Mouse (Mus musculus) liver, embryonic 11.5 days (tissue): ENCODE results near the gene Pde1a. TPM values are rescaled to one million over a fixed set of nuclear protein-coding genes. Genes with fewer than 3 reads are reported as not detected.

ENCODE experiments used
- ATAC-seq: fragments of 200-750 bp; cut with Nextera tagmentation; replicated peaks from 2 replicates; pipeline ENCODE4 v1.8.0; 2017; ENCODE audit warnings: moderate number of reproducible peaks, mild to moderate bottlenecking, moderate TSS enrichment, moderate library complexity; ENCODE audit not compliant: low FRiP score
- DNase-seq: peaks from one replicate; pipeline ENCODE4 v3.0.0-alpha.2; 2017; ENCODE audit warnings: low spot score
- H3K27ac ChIP-seq: fragments of 300-500 bp; sonication (generic); 2 replicates; pipeline ENCODE4 v1.5.1; 2014; ENCODE audit warnings: mild to moderate bottlenecking, low read depth, low read length, control low read depth
- H3K27me3 ChIP-seq: fragments of 300-500 bp; sonication (generic); replicated peaks from 2 replicates; pipeline ENCODE4 v1.6.1; 2014; ENCODE audit warnings: low read length, mixed read lengths; ENCODE audit not compliant: control insufficient read depth, insufficient read depth
- H3K36me3 ChIP-seq: fragments of 300-500 bp; sonication (generic); 2 replicates; pipeline ENCODE4 v1.6.1; 2014; ENCODE audit warnings: mild to moderate bottlenecking, low read length, moderate library complexity, mixed read lengths; ENCODE audit not compliant: control insufficient read depth, insufficient read depth
- H3K4me1 ChIP-seq: fragments of 300-500 bp; sonication (generic); replicated peaks from 2 replicates; pipeline ENCODE4 v1.6.1; 2014; ENCODE audit warnings: low read length, mixed read lengths; ENCODE audit not compliant: control insufficient read depth, insufficient read depth
- H3K4me2 ChIP-seq: fragments of 300-500 bp; sonication (generic); 2 replicates; pipeline ENCODE4 v1.6.1; 2014; ENCODE audit warnings: mild to moderate bottlenecking, control low read depth, moderate library complexity
- H3K4me3 ChIP-seq: fragments of 300-500 bp; sonication (generic); 2 replicates; pipeline ENCODE4 v1.5.1; 2014; ENCODE audit warnings: low read depth, low read length, control low read depth
- H3K9ac ChIP-seq: fragments of 300-500 bp; sonication (generic); 2 replicates; pipeline ENCODE4 v1.6.1; 2014; ENCODE audit warnings: low read depth, low read length, control low read depth
- H3K9me3 ChIP-seq: fragments of 300-500 bp; sonication (generic); 2 replicates; pipeline ENCODE4 v1.6.1; 2016; ENCODE audit warnings: low read length, inconsistent platforms, mixed read lengths; ENCODE audit not compliant: control insufficient read depth
- WGBS: fragments of 180-500 bp; shearing (Covaris S2); extraction: QIAGEN DNeasy Blood & Tissue Kit; methylation state at CpG from one replicate; pipeline ENCODE4 v1.1.7; 2014; 5-methylcytosine and 5-hydroxymethylcytosine counted together
- polyA plus RNA-seq: library from polyadenylated mRNA; unstranded; fragments of >200 nt; fragmentation: Nextera tagmentation; extraction: Ambion mirVana; gene quantifications from 2 replicates; pipeline ENCODE4 v1.2.1, GENCODE M21; 2014

Gene Pde1a
- polyA plus RNA-seq: 16.8 and 17.6 TPM in 2 replicates

- Histone ChIP-seq H3K4me1 (no peaks in the 10 kb centered on the region), H3K27me3 (no peaks in the 10 kb centered on the region), H3K4me2 (peak within 1 kb of the TSS; percentile 41), H3K9ac (no peak within 1 kb of the TSS), H3K4me3 (0 out of 2 replicates have a peak within 1 kb of the TSS, but pooled peaks have one; percentile 9), H3K27ac (no peak within 1 kb of the TSS), H3K9me3 (no peaks in the 10 kb centered on the region), H3K36me3 (no peaks in the 10 kb centered on the region)
- ATAC-seq (no peak; the same call in 1 of the 2 replicates), DNase-seq (peak; percentile 45)
- WGBS: 38% methylated on average over 21 of the region's 21 CpGs
These were observed at the start of gene Pde1a for GRCm38 (mm10) chr2:80128861-80129698. TSS of gene Pde1a (minus strand) at chr2:80129458.

GRCm38 (mm10) chr2:80178608-80179280, 49.5 kb upstream of the Pde1a start:
- H3K9me3 ChIP-seq: no peaks in the 10 kb centered on the region
- DNase-seq (no peak), ATAC-seq (no peak)
- no peak overlapping the region for H3K4me2 ChIP-seq
- H3K9ac ChIP-seq: no peak overlapping the region
- no peaks in the 10 kb centered on the region for H3K27me3 ChIP-seq
- no peaks in the 10 kb centered on the region for H3K4me1 ChIP-seq
- H3K27ac ChIP-seq: no peak overlapping the region
- H3K36me3 ChIP-seq: no peaks in the 10 kb centered on the region
- 50% methylated on average over 4 of the region's 4 CpGs for WGBS
- H3K4me3 ChIP-seq: no peak overlapping the region

GRCm38 (mm10) chr2:80178154-80178553, 48.9 kb upstream of the Pde1a start:
- no peaks in the 10 kb centered on the region for H3K27me3 ChIP-seq
- no peak overlapping the region for H3K4me3 ChIP-seq
- 60% methylated on average over 3 of the region's 3 CpGs for WGBS
- no peak overlapping the region for H3K9ac ChIP-seq
- no peak for DNase-seq
- no peak overlapping the region for H3K27ac ChIP-seq
- ATAC-seq: no peak
- H3K36me3 ChIP-seq: no peaks in the 10 kb centered on the region
- H3K4me1 ChIP-seq: no peaks in the 10 kb centered on the region
- no peaks in the 10 kb centered on the region for H3K9me3 ChIP-seq
- no peak overlapping the region for H3K4me2 ChIP-seq

GRCm38 (mm10) chr2:80168103-80168502, 38.8 kb upstream of the Pde1a start:
- WGBS: 79% methylated on average over 1 of the region's 1 CpGs
- ATAC-seq (no peak), DNase-seq (no peak)
- Histone ChIP-seq H3K36me3 (no peaks in the 10 kb centered on the region), H3K4me3 (no peak overlapping the region), H3K27me3 (no peaks in the 10 kb centered on the region), H3K4me1 (no peaks in the 10 kb centered on the region), H3K4me2 (no peak overlapping the region), H3K27ac (no peak overlapping the region), H3K9me3 (no peaks in the 10 kb centered on the region), H3K9ac (no peak overlapping the region)

GRCm38 (mm10) chr2:80158784-80159183, 29.5 kb upstream of the Pde1a start:
- DNase-seq: no peak
- Histone ChIP-seq H3K27ac (no peak overlapping the region), H3K4me2 (no peak overlapping the region), H3K9ac (no peak overlapping the region), H3K4me3 (no peak overlapping the region), H3K36me3 (no peaks in the 10 kb centered on the region), H3K9me3 (no peaks in the 10 kb centered on the region), H3K4me1 (no peaks in the 10 kb centered on the region), H3K27me3 (no peaks in the 10 kb centered on the region)
- no peak for ATAC-seq
- 80% methylated on average over 2 of the region's 2 CpGs for WGBS

GRCm38 (mm10) chr2:80158196-80158595, 28.9 kb upstream of the Pde1a start:
- no peak overlapping the region for H3K4me3 ChIP-seq
- H3K27me3 ChIP-seq: no peaks in the 10 kb centered on the region
- no peak overlapping the region for H3K9ac ChIP-seq
- no peak for ATAC-seq
- H3K27ac ChIP-seq: no peak overlapping the region
- 74% methylated on average over 3 of the region's 3 CpGs for WGBS
- H3K4me2 ChIP-seq: no peak overlapping the region
- no peaks in the 10 kb centered on the region for H3K36me3 ChIP-seq
- no peaks in the 10 kb centered on the region for H3K4me1 ChIP-seq
- H3K9me3 ChIP-seq: no peaks in the 10 kb centered on the region
- DNase-seq: no peak

GRCm38 (mm10) chr2:80150019-80150418, 20.8 kb upstream of the Pde1a start:
- ATAC-seq (no peak), DNase-seq (no peak)
- H3K4me3 ChIP-seq: no peak overlapping the region
- no peaks in the 10 kb centered on the region for H3K4me1 ChIP-seq
- no peaks in the 10 kb centered on the region for H3K36me3 ChIP-seq
- WGBS: 65% methylated on average over 6 of the region's 6 CpGs
- no peaks in the 10 kb centered on the region for H3K27me3 ChIP-seq
- H3K4me2 ChIP-seq: no peak overlapping the region
- H3K27ac ChIP-seq: no peak overlapping the region
- no peak overlapping the region for H3K9ac ChIP-seq
- H3K9me3 ChIP-seq: no peaks in the 10 kb centered on the region

GRCm38 (mm10) chr2:80149332-80149731, 20.1 kb upstream of the Pde1a start:
- Histone ChIP-seq H3K4me1 (no peaks in the 10 kb centered on the region), H3K27ac (no peak overlapping the region), H3K27me3 (no peaks in the 10 kb centered on the region), H3K4me3 (no peak overlapping the region), H3K9me3 (no peaks in the 10 kb centered on the region), H3K9ac (no peak overlapping the region), H3K36me3 (no peaks in the 10 kb centered on the region), H3K4me2 (no peak overlapping the region)
- ATAC-seq (no peak), DNase-seq (no peak)
- WGBS: 74% methylated on average over 3 of the region's 3 CpGs
